Mouse (Mus musculus): ENCODE measurements around the gene Mtf1. TPM values are rescaled to one million over a fixed set of nuclear protein-coding genes. Genes with fewer than 3 reads are reported as not detected.
A peak's percentile ranks its signal among the peaks of the same experiment; 100 is the strongest.

Gene Mtf1
- polyA plus RNA-seq, 1 experiment from 2014 or later: 10.6 TPM

DNA sequence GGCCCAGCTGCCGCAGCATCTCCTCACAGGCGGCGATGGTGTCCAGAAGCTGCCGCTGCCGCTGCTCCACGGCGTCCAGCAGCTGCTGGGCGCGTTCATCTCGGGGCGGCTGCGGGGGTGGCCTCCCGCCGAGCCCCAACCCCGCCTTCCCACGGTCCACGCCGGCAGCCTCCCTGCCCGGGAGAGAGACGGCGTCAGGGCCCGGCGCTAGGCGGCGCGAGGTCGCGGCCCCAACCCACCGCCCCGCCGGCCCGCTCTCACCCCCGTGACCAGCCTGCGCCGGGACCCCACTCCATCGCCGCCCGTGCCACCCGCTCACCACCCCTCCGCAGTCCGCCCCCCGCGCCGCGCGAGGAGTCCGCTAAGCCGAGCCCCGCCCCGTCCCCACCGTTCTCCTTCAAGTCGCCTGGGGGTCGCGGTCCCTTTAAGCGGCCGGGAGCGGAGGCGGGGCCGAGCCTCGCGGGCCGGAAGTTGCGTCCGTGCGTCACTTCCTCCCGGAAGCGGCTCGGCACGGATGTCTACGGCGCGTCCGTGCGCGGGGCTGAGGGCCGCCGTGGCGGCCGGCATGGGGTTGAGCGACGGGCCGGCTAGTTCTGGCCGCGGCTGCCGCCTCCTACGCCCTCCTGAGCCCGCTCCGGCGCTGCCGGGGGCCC is 48.5 kb downstream of the Mtf1 start, which contains the start of gene Yrdc:
Yrdc (plus strand) TSS at position 419 of the 653 bp plus-strand sequence.
- 1% methylated on average over 83 of the region's 90 CpGs for WGBS
- DNase-seq (ENCODE audit: low spot score) (peak; percentile 96), ATAC-seq (ENCODE audit: low FRiP score, low TSS enrichment) (peak; percentile 95)
- H3K27me3 ChIP-seq (ENCODE audit: control insufficient read depth, insufficient read depth, low read length): no peaks in the 10 kb centered on the region
- H3K4me1 ChIP-seq (replicated peaks; ENCODE audit: control insufficient read depth, insufficient read depth): peaks cover 3% of the 10 kb centered on the region; the same call in 1 of the 2 replicates
- TF ChIP-seq EP300 (optimal IDR thresholded peaks at IDR 0.05): no peak
- TF ChIP-seq CTCF (IDR thresholded peaks at IDR 0.05; ENCODE audit: low read depth): peak; percentile 43; the same call in 1 of the 2 replicates
- H3K4me3 ChIP-seq (ENCODE audit: low read depth, low read length): peak within 1 kb of the TSS; percentile 97
- peak within 1 kb of the TSS; percentile 81 for H3K4me2 ChIP-seq (replicated peaks; ENCODE audit: low read depth)
- H3K9me3 ChIP-seq (ENCODE audit: control insufficient read depth, low read length): no peaks in the 10 kb centered on the region
- peak within 1 kb of the TSS; percentile 86 for H3K9ac ChIP-seq (ENCODE audit: low read length)
- H3K27ac ChIP-seq (replicated peaks): peak within 1 kb of the TSS; percentile 97
- peaks cover 10% of the 10 kb centered on the region; the same call in 1 of the 2 replicates for H3K36me3 ChIP-seq (ENCODE audit: control insufficient read depth, insufficient read depth, low read length)

DNA sequence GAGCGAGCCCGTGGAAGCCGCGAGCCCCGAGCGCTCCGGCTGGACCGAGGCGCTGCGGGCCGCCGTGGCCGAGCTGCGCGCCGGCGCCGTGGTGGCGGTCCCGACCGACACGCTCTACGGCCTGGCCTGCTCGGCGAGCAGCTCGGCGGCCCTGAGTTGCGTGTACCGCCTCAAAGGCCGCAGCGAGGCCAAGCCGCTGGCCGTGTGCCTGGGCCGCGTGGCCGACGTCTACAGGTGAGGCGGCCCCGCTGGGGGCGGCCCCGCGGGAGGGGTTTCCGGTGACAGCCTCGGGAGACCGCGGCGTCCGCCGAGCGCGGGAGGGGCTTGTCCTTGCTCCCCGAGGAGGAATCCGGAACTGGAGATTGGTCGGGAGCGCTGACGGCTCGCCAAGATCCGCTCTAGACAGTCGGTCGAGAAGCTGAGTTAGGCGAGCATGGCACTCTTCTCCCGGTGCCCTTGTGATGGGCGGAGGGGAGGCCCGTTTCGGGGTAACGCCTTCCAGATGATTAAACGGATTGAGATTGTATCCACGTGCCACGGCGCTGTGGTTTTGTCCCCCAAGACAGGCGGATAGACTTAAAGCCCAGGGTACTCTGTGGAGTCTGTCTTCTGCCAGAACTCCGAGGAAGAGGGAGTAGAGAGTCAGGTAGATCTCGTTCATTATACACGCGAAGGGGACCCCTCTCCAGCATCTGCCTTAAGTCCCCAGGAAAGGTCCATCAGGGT is 49.2 kb downstream of the Mtf1 start, which contains the start of gene 1110065P20Rik:
1110065P20Rik (minus strand) TSS at position 264 of the 726 bp plus-strand sequence.
- DNase-seq (ENCODE audit: low spot score): peak; percentile 91
- H3K9ac ChIP-seq (ENCODE audit: low read length): peak within 1 kb of the TSS; percentile 86
- 1% methylated on average over 74 of the region's 75 CpGs for WGBS

DNA sequence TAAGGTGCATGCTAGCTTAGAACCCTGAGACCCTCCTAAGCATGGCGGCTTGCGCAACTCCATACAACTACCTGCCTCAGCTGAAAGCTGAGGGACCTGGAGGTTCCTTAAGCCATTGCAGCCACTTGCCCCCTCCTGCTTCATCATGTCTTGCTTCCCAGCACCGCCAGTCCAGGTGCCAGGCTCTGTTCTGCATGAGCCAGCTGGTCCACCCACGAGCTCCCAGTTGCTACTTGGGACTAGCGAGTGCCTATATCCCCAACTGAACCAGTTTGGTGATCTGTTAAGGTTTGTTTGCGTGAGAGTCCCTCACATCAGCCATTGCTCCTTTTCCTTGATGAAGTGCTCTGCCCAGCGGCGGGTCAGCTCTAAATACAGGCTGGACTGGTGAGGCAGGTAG is 54.4 kb downstream of the Mtf1 start:
- peaks cover 2% of the 10 kb centered on the region; the same call in 1 of the 2 replicates for H3K27me3 ChIP-seq (ENCODE audit: control insufficient read depth, insufficient read depth, low read length)
- no peak overlapping the region for H3K9ac ChIP-seq (ENCODE audit: low read length)
- no peak for DNase-seq (ENCODE audit: low spot score)
- H3K4me3 ChIP-seq (ENCODE audit: low read depth, low read length): no peak overlapping the region
- H3K4me2 ChIP-seq (replicated peaks; ENCODE audit: low read depth): no peak overlapping the region
- H3K9me3 ChIP-seq (ENCODE audit: control insufficient read depth, low read length): no peaks in the 10 kb centered on the region
- H3K36me3 ChIP-seq (ENCODE audit: control insufficient read depth, insufficient read depth, low read length): peaks cover 19% of the 10 kb centered on the region; the same call in 1 of the 2 replicates
- 93% methylated on average over 8 of the region's 8 CpGs for WGBS
- no peaks in the 10 kb centered on the region for H3K4me1 ChIP-seq (replicated peaks; ENCODE audit: control insufficient read depth, insufficient read depth)
- no peak overlapping the region for H3K27ac ChIP-seq (replicated peaks)
- TF ChIP-seq EP300 (optimal IDR thresholded peaks at IDR 0.05) (no peak), CTCF (IDR thresholded peaks at IDR 0.05; ENCODE audit: low read depth) (no peak)
- no peak for ATAC-seq (ENCODE audit: low FRiP score, low TSS enrichment)

More for the DNA sequence above, 49.2 kb downstream of the Mtf1 start, which contains the start of gene 1110065P20Rik:
- H3K27ac ChIP-seq (replicated peaks): peak within 1 kb of the TSS; percentile 97
- H3K36me3 ChIP-seq (ENCODE audit: control insufficient read depth, insufficient read depth, low read length): peaks cover 15% of the 10 kb centered on the region; the same call in 1 of the 2 replicates
- no peak for TF ChIP-seq EP300 (optimal IDR thresholded peaks at IDR 0.05)
- TF ChIP-seq CTCF (IDR thresholded peaks at IDR 0.05; ENCODE audit: low read depth): no peak
- H3K4me1 ChIP-seq (replicated peaks; ENCODE audit: control insufficient read depth, insufficient read depth): peaks cover 3% of the 10 kb centered on the region; the same call in 1 of the 2 replicates
- H3K4me2 ChIP-seq (replicated peaks; ENCODE audit: low read depth): peak within 1 kb of the TSS; percentile 81
- H3K27me3 ChIP-seq (ENCODE audit: control insufficient read depth, insufficient read depth, low read length): no peaks in the 10 kb centered on the region
- peak; percentile 71 for ATAC-seq (ENCODE audit: low FRiP score, low TSS enrichment)
- no peaks in the 10 kb centered on the region for H3K9me3 ChIP-seq (ENCODE audit: control insufficient read depth, low read length)
- peak within 1 kb of the TSS; percentile 97 for H3K4me3 ChIP-seq (ENCODE audit: low read depth, low read length)

DNA sequence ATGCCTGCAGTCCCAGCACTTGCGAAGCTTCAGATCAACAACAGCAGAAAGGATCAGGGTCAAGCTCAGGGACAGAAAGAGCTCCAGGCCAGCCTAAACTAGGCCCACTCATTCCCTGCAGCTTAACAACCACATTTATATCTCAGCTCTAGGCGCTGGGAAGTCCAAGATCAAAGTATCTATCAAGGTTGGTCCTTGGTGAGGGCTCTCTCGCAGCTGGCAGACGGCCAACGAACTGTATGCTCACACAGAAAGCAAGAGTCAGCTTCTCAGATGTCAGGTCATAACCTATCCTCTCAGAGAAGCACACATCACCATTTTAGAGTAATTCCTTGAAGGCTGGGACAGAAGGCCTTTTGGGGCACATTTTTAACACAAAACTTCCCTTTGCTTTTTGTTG is 56.5 kb downstream of the Mtf1 start:
- WGBS: 60% methylated on average over 5 of the region's 5 CpGs
- ATAC-seq (ENCODE audit: low FRiP score, low TSS enrichment): no peak

DNA sequence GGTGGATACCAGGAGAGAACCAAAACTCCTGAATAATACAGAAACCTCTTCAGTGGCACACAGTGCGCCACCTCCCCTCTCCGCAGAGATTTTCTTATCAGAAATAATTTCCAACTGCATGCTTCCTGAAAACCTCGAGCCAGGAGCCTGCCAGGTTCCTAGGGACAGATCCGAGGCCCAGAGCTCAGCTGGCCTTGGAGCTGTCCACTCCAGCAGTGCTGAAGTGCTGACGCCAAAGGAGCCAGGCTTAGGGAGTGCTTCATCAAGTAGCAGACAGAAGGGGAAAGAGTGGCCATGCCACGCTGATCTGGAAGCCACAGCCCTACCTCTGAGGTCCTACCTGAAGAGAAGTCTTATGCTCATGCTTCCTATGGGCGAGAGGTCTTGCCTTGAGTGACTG is 58.5 kb downstream of the Mtf1 start:
- Histone ChIP-seq H3K4me3 (ENCODE audit: low read depth, low read length) (no peak overlapping the region), H3K27me3 (ENCODE audit: control insufficient read depth, insufficient read depth, low read length) (peaks cover 2% of the 10 kb centered on the region; the same call in 1 of the 2 replicates), H3K9ac (ENCODE audit: low read length) (no peak overlapping the region), H3K4me1 (replicated peaks; ENCODE audit: control insufficient read depth, insufficient read depth) (no peaks in the 10 kb centered on the region), H3K4me2 (replicated peaks; ENCODE audit: low read depth) (no peak overlapping the region), H3K9me3 (ENCODE audit: control insufficient read depth, low read length) (no peaks in the 10 kb centered on the region), H3K36me3 (ENCODE audit: control insufficient read depth, insufficient read depth, low read length) (peaks cover 9% of the 10 kb centered on the region; the same call in 1 of the 2 replicates), H3K27ac (replicated peaks) (no peak overlapping the region)
- peak; percentile 86 for DNase-seq (ENCODE audit: low spot score)
- TF ChIP-seq EP300 (optimal IDR thresholded peaks at IDR 0.05) (no peak), CTCF (IDR thresholded peaks at IDR 0.05; ENCODE audit: low read depth) (no peak)
- ATAC-seq (ENCODE audit: low FRiP score, low TSS enrichment): peak; percentile 69
- WGBS: 9% methylated on average over 7 of the region's 7 CpGs

More for the DNA sequence above, 56.5 kb downstream of the Mtf1 start:
- Histone ChIP-seq H3K9ac (ENCODE audit: low read length) (no peak overlapping the region), H3K27me3 (ENCODE audit: control insufficient read depth, insufficient read depth, low read length) (peaks cover 2% of the 10 kb centered on the region; the same call in 1 of the 2 replicates), H3K4me1 (replicated peaks; ENCODE audit: control insufficient read depth, insufficient read depth) (no peaks in the 10 kb centered on the region), H3K9me3 (ENCODE audit: control insufficient read depth, low read length) (no peaks in the 10 kb centered on the region), H3K4me3 (ENCODE audit: low read depth, low read length) (no peak overlapping the region), H3K36me3 (ENCODE audit: control insufficient read depth, insufficient read depth, low read length) (peaks cover 19% of the 10 kb centered on the region; the same call in 1 of the 2 replicates), H3K4me2 (replicated peaks; ENCODE audit: low read depth) (no peak overlapping the region), H3K27ac (replicated peaks) (no peak overlapping the region)
- TF ChIP-seq EP300 (optimal IDR thresholded peaks at IDR 0.05) (no peak), CTCF (IDR thresholded peaks at IDR 0.05; ENCODE audit: low read depth) (no peak)
- DNase-seq (ENCODE audit: low spot score): no peak
